Mouse (Mus musculus) thymus, postnatal 0 days (tissue): ENCODE data around the gene Bcas3. TPM values are rescaled to one million over a fixed set of nuclear protein-coding genes. Genes with fewer than 3 reads are reported as not detected.

Experiments used
- DNase-seq: peaks from one replicate; pipeline ENCODE4 v3.0.0-alpha.2; 2015; ENCODE audit warnings: low spot score
- polyA plus RNA-seq: library from polyadenylated mRNA; unstranded; fragments of >200 nt; fragmentation: Nextera tagmentation; extraction: Ambion mirVana; gene quantifications from 2 replicates; pipeline ENCODE4 v1.2.1, GENCODE M21; 2015

The Bcas3 gene
- polyA plus RNA-seq = 22.6 and 23.8 TPM in 2 replicates

GRCm38 (mm10) chr11:85352539-85353380 is at the start of gene Bcas3:
TSS of gene Bcas3 (plus strand) at chr11:85353167.
- peak; percentile 98 for DNase-seq

- DNase-seq = no peak
Measured at GRCm38 (mm10) chr11:85306577-85307260, 46.2 kb upstream of the Bcas3 start.

- no peak for DNase-seq
Measured at GRCm38 (mm10) chr11:85308799-85309198, 44.2 kb upstream of the Bcas3 start.

GRCm38 (mm10) chr11:85310407-85310712 is 42.6 kb upstream of the Bcas3 start:
- no peak for DNase-seq

GRCm38 (mm10) chr11:85310713-85311574 is 42.0 kb upstream of the Bcas3 start, which contains the start of gene Ppm1d:
TSS of gene Ppm1d (plus strand) at chr11:85311244.
- DNase-seq = peak; percentile 99

- DNase-seq = peak; percentile 69
Measured at GRCm38 (mm10) chr11:85311645-85312490, 41.1 kb upstream of the Bcas3 start.

- DNase-seq = no peak
Measured at GRCm38 (mm10) chr11:85312818-85313217, 40.1 kb upstream of the Bcas3 start.

GRCm38 (mm10) chr11:85313361-85313760 is 39.6 kb upstream of the Bcas3 start:
- DNase-seq = no peak

GRCm38 (mm10) chr11:85323567-85324330 is 29.2 kb upstream of the Bcas3 start:
- DNase-seq = peak; percentile 41

GRCm38 (mm10) chr11:85328717-85329116 is 24.2 kb upstream of the Bcas3 start:
- DNase-seq = no peak

- no peak for DNase-seq
Measured at GRCm38 (mm10) chr11:85329167-85329894, 23.6 kb upstream of the Bcas3 start.

GRCm38 (mm10) chr11:85334778-85335177 is 18.2 kb upstream of the Bcas3 start:
- DNase-seq = peak; percentile 43

- DNase-seq = no peak
Measured at GRCm38 (mm10) chr11:85339173-85339831, 13.7 kb upstream of the Bcas3 start.

- no peak for DNase-seq
Measured at GRCm38 (mm10) chr11:85340070-85340616, 12.8 kb upstream of the Bcas3 start.

- no peak for DNase-seq
Measured at GRCm38 (mm10) chr11:85353819-85354218, 852 bp downstream of the Bcas3 start.

- DNase-seq = no peak
Measured at GRCm38 (mm10) chr11:85359641-85360040, 6.7 kb downstream of the Bcas3 start.

GRCm38 (mm10) chr11:85361621-85362020 is 8.7 kb downstream of the Bcas3 start:
- no peak for DNase-seq

GRCm38 (mm10) chr11:85366168-85366567 is 13.2 kb downstream of the Bcas3 start:
- no peak for DNase-seq
